Mouse (Mus musculus): ENCODE measurements around the gene Frmd4a.
"Not testable (repeated sequence)": the region's sequence is repeated elsewhere in the genome, so short reads cannot be mapped to it uniquely, and the experiment has no call there.

The Frmd4a gene

GRCm38 (mm10) chr2:4614276-4614929, 596.9 kb downstream of the Frmd4a start:
- not testable (repeated sequence) for DNase-seq (ENCODE audit: low read depth, low spot score)

GRCm38 (mm10) chr2:4615014-4615546, 597.6 kb downstream of the Frmd4a start:
- DNase-seq (ENCODE audit: low read depth, low spot score): no peak

DNA sequence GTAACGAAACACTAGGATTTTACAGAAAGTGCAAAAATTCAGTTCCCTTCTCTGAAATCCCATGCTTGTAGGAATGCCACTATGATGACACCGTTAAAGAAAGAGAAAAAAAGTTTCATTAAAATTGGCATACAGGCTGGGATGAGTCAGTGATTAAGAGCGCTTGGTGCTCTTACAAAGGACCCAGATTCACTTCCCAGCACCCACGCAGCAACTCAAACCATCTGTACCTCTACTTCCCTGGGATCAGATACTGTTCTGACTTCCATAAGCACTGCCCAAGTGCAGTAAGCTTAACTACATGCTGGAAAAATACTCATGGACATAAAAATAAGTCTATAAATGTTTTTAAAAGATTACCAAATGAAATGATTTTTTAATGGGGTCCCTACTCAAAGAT, 599.5 kb downstream of the Frmd4a start:
- no peak for DNase-seq (ENCODE audit: low read depth, low spot score)

- DNase-seq (ENCODE audit: low read depth, low spot score): not testable (repeated sequence)
Observed at GRCm38 (mm10) chr2:4619126-4619525, 601.6 kb downstream of the Frmd4a start.

DNA sequence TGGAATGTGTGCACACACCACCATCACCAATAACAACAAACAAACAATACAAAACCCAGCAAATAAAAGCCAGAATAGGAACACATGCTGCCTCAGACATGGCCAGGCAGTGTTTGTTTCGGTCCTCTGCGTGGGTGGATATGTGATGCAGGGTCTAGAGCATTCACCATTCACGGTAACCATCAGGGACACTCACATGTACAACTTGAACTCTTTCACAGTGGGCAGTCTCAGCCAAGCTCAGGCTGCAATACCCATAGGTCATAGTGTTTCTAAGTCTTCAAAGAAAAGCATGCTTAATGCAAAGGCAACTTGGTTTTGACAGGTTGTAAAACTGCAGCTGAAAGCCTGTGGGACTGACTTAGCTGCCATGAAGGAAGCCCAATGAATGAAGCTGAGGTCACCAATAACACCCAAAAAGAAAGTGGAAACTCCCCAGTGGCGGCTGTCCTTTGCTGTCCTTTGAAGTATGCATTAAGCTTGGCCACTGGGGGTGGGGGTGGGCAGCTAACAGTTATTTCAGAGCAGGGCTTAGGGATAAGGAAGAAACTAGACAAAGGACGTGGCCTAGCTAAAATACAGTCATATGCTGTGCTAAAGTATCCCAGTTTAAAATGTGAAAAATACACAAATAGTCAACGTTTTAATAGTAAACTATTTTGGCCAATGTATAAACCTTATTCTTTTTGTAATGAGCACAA, 602.5 kb downstream of the Frmd4a start:
- no peak for DNase-seq (ENCODE audit: low read depth, low spot score)

- DNase-seq (ENCODE audit: low read depth, low spot score): no peak
Observed at GRCm38 (mm10) chr2:4620640-4621401, 603.3 kb downstream of the Frmd4a start.

GRCm38 (mm10) chr2:4621471-4621985, 604.0 kb downstream of the Frmd4a start:
- DNase-seq (ENCODE audit: low read depth, low spot score): no peak

- no peak for DNase-seq (ENCODE audit: low read depth, low spot score)
Observed at GRCm38 (mm10) chr2:4626911-4627310, 609.4 kb downstream of the Frmd4a start.

DNA sequence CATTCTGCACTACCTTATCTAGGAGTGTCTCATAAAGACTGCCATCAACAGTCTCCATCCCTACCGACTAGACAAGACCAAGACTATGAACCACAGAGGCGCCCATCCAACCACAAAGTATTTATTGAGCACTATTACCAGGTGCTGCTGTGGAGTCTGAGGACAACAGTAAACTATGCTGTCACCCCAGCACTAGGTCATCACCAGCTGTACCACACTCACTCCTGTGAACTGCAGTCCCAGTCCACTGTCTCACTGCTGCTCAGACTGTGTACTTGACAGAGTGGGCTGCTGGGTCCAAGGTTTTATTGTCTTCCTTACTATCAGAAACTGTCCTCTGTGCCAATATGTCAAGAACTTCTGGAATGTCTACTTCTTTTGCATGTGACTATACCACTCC, 611.4 kb downstream of the Frmd4a start:
- DNase-seq (ENCODE audit: low read depth, low spot score): no peak

DNA sequence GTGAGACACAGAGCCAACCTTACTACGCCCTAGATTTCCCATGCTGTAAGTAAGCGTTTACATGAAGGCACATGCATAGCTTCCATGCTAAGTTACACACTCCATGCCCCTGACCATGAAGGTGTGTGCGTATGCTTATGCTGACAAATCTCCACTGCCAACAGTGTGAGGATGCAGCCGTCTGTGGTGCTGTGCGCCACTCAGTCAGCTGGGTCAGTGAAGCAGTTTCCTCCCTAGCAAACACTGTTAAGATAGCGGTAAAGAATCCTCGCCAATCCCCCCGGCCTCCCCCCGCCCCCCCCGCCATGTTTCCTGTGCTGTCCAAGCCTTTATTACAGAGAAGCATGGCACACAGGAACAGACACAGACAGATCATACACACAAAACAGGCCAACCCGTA, 612.0 kb downstream of the Frmd4a start:
- no peak for DNase-seq (ENCODE audit: low read depth, low spot score)

GRCm38 (mm10) chr2:4630197-4630835, 612.8 kb downstream of the Frmd4a start:
- no peak for DNase-seq (ENCODE audit: low read depth, low spot score)

DNA sequence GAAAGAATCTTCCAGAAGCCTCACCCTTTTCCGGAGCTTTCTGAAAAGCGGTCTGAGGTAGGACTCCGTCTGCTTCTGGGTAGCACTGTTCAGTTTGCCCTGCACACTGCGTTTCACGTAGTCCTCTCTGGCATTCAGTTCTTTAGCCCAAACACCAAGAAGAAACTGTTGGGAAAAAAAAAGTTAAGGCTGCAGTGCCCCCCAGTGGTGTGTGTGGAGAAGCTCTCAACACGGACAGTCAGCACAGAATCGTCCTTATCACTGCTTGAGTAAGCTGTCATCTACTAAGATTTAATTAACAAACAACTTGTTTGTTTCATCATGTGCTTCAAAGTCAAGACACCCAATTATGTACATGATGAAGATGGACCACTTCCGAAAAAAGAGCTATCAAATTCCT, 618.3 kb downstream of the Frmd4a start:
- peak; percentile 17 for DNase-seq (ENCODE audit: low read depth, low spot score)

GRCm38 (mm10) chr2:4636656-4637055, 619.1 kb downstream of the Frmd4a start:
- no peak for DNase-seq (ENCODE audit: low read depth, low spot score)

DNA sequence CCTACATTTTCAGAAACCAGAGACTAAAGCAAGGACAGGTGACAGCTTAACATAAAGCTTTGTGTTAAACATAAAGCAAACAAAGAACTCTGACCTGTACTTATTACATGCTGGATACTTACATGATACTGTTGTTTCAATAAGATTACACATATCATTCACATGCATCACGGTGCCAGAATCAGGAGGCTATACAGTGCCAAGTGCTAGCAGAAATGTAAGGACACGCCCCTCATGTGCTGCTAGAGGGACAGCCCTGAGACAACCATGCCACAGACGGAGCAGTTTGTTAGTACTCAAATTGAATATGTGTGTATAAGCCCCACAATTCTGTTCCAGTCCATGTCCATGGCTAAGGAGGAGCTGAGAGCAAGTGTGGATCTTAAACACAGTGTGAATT, 620.7 kb downstream of the Frmd4a start:
- no peak for DNase-seq (ENCODE audit: low read depth, low spot score)

GRCm38 (mm10) chr2:4645066-4645465, 627.5 kb downstream of the Frmd4a start:
- peak; percentile 42 for DNase-seq (ENCODE audit: low read depth, low spot score)

DNA sequence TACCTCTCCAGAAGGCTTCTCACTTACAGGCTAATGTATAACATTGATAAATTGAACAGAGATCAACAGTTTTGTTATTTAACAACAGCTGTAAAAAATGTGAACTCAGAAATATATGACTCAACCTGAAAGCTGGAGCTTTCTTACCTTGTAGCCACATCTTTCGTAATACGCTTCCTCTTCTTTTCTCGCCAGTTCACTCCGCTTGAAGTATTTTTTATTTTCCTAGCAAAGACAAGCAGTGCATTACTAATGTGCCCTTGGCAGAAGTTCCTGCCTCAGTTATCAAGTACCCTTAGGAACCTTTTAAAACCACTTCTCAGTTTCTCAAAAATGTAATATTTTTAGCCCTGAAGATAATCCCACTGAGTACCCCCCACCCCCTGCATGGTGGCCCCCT, 630.6 kb downstream of the Frmd4a start:
- no peak for DNase-seq (ENCODE audit: low read depth, low spot score)

DNA sequence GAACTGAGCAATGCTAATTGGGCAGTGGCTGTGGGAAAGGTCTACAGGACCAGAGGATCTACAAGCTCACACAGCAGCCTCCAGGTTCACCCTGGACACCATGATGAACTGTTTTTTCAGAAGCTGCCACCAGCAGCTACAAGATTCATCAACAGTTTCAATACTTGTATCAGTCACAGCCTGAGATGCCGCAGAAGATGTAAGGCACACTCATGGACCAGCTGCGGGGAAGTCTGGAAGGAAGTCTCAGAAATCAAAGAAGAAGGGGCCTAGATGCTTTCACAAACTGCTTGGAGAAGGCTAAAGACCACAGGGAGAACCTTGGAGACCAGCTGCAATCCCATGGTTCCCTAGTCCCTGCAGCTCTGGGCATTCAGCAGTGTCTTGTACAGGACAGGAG, 632.1 kb downstream of the Frmd4a start:
- no peak for DNase-seq (ENCODE audit: low read depth, low spot score)

DNA sequence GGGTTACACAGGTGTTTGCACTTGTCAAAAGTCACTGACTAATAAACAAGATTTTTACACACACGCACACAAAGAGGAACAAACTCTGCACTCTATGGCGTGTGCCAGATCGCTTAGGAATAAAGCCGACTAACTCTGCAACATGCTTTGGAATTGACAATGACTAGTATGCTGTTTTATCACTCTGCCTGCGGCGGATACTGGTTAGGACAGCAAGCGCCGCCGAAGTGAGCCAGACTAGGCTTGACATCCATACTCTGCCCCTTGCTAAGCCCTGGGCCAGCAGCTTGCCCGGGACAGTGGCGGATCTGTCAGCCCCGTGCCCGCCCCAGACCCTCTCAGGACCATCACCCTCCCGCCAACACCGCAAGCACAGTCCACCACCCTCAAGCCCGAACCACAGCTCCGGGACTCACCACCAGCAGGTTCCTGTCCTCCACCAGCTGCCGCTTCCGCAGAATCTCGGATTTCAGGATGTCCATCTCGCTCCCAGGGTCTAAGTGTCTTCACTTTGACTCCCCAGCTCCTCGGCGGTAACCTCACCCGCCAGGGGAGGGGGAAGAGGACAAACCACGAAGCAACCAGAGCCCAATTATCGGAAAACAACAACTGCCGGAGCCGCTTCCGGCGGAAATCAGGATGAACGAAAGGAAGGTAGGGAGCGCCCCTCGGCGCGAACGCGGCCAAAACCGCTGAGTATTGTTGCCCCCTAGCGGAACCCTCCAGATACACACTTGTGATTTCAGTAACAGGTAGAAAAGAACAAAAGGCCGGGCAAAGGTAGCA, 634.2 kb downstream of the Frmd4a start, which contains the start of gene Prpf18:
Prpf18 (minus strand) TSS at position 614 of the 786 bp plus-strand sequence.
- DNase-seq (ENCODE audit: low read depth, low spot score): peak; percentile 96

GRCm38 (mm10) chr2:4660677-4661076, 643.2 kb downstream of the Frmd4a start:
- DNase-seq (ENCODE audit: low read depth, low spot score): no peak

All from ZHBTc4 (cell line).